Mouse (Mus musculus) megakaryocyte-erythroid progenitor cell, adult 5-6 weeks (primary cell): ENCODE measurements at regions not wholly inside any gene's neighbourhood (a gene's known extent, or its start where the extent isn't known, plus 50 kb on each side); places are given as distances from the start of the nearest gene placed in this dataset.

ENCODE experiments used
- ATAC-seq: replicated peaks from 2 replicates; pipeline ENCODE4 v1.8.0; 2016; ENCODE audit warnings: mild to moderate bottlenecking, inconsistent platforms; ENCODE audit not compliant: severe bottlenecking, poor library complexity, low FRiP score, low TSS enrichment

- no peak for ATAC-seq
Measured at GRCm38 (mm10) chr8:126755669-126756068, 161.9 kb upstream of the Irf2bp2 start.

- ATAC-seq: no peak
Measured at GRCm38 (mm10) chr8:126754361-126754809, 160.6 kb upstream of the Irf2bp2 start.

GRCm38 (mm10) chr8:126753059-126753855, 159.5 kb upstream of the Irf2bp2 start:
- no peak for ATAC-seq

- no peak for ATAC-seq
Measured at GRCm38 (mm10) chr8:126751416-126752140, 157.8 kb upstream of the Irf2bp2 start.

- no peak for ATAC-seq
Measured at GRCm38 (mm10) chr8:126745992-126746775, 152.4 kb upstream of the Irf2bp2 start.

GRCm38 (mm10) chr8:126744747-126745382, 151.1 kb upstream of the Irf2bp2 start:
- no peak for ATAC-seq

GRCm38 (mm10) chr8:126743296-126743695, 149.5 kb upstream of the Irf2bp2 start:
- no peak for ATAC-seq

GRCm38 (mm10) chr8:126742081-126742480, 148.3 kb upstream of the Irf2bp2 start:
- no peak for ATAC-seq

GRCm38 (mm10) chr8:126741031-126741430, 147.2 kb upstream of the Irf2bp2 start:
- no peak for ATAC-seq

- ATAC-seq: no peak
Measured at GRCm38 (mm10) chr8:126739768-126740167, 146.0 kb upstream of the Irf2bp2 start.

- ATAC-seq: no peak
Measured at GRCm38 (mm10) chr8:126737032-126737431, 143.2 kb upstream of the Irf2bp2 start.

GRCm38 (mm10) chr8:126736441-126736962, 142.7 kb upstream of the Irf2bp2 start:
- no peak for ATAC-seq

GRCm38 (mm10) chr8:126735488-126736440, 142.0 kb upstream of the Irf2bp2 start:
- no peak for ATAC-seq

GRCm38 (mm10) chr8:126734743-126735487, 141.1 kb upstream of the Irf2bp2 start:
- ATAC-seq: no peak

- ATAC-seq: no peak
Measured at GRCm38 (mm10) chr8:126733779-126734178, 140.0 kb upstream of the Irf2bp2 start.

- no peak for ATAC-seq
Measured at GRCm38 (mm10) chr8:126733307-126733706, 139.5 kb upstream of the Irf2bp2 start.

GRCm38 (mm10) chr8:126730017-126730631, 136.3 kb upstream of the Irf2bp2 start:
- ATAC-seq: no peak
